Mouse (Mus musculus) liver, embryonic 12.5 days (tissue): ENCODE results near the gene Card10. TPM values are rescaled to one million over a fixed set of nuclear protein-coding genes. Genes with fewer than 3 reads are reported as not detected.
A peak's percentile ranks its signal among the peaks of the same experiment; 100 is the strongest.

Experiments used
- ATAC-seq: fragments of 200-750 bp; cut with Nextera tagmentation; 2 replicates; pipeline ENCODE4 v1.8.0; 2017; ENCODE audit warnings: moderate number of reproducible peaks, mild to moderate bottlenecking, moderate library complexity
- H3K27ac ChIP-seq: fragments of 300-500 bp; sonication (generic); 2 replicates; pipeline ENCODE4 v1.5.1; 2016; ENCODE audit warnings: mild to moderate bottlenecking
- H3K27me3 ChIP-seq: fragments of 300-500 bp; sonication (generic); replicated peaks from 2 replicates; pipeline ENCODE4 v1.6.1; 2016; ENCODE audit warnings: mild to moderate bottlenecking, moderate library complexity
- H3K36me3 ChIP-seq: fragments of 300-500 bp; sonication (generic); 2 replicates; pipeline ENCODE4 v1.6.1; 2016; ENCODE audit warnings: mild to moderate bottlenecking, moderate library complexity
- H3K4me1 ChIP-seq: fragments of 300-500 bp; sonication (generic); 2 replicates; pipeline ENCODE4 v1.6.1; 2016
- H3K4me2 ChIP-seq: fragments of 300-500 bp; sonication (generic); 2 replicates; pipeline ENCODE4 v1.6.1; 2016; ENCODE audit warnings: mild to moderate bottlenecking, moderate library complexity
- H3K4me3 ChIP-seq: fragments of 300-500 bp; sonication (generic); 2 replicates; pipeline ENCODE4 v1.5.1; 2016; ENCODE audit warnings: mild to moderate bottlenecking, moderate library complexity
- H3K9ac ChIP-seq: fragments of 300-500 bp; sonication (generic); 2 replicates; pipeline ENCODE4 v1.6.1; 2016; ENCODE audit warnings: mild to moderate bottlenecking, moderate library complexity
- H3K9me3 ChIP-seq: fragments of 300-500 bp; sonication (generic); replicated peaks from 2 replicates; pipeline ENCODE4 v1.6.1; 2016; ENCODE audit warnings: mild to moderate bottlenecking, moderate library complexity
- WGBS: fragments of 180-500 bp; shearing (Covaris S2); methylation state at CpG from one replicate; pipeline ENCODE4 v1.1.7; 2016; ENCODE audit not compliant: insufficient replicate concordance; 5-methylcytosine and 5-hydroxymethylcytosine counted together
- polyA plus RNA-seq: library from polyadenylated mRNA; unstranded; fragments of >200 nt; fragmentation: Nextera tagmentation; extraction: Ambion mirVana; gene quantifications from 2 replicates; pipeline ENCODE4 v1.2.1, GENCODE M21; 2016

The Card10 gene
- polyA plus RNA-seq, 1 experiment from 2014 or later, result 2.5 TPM

- no peak overlapping the region for H3K4me2 ChIP-seq
Measured at GRCm38 (mm10) chr15:78779690-78780089, 23.2 kb downstream of the Card10 start.

DNA sequence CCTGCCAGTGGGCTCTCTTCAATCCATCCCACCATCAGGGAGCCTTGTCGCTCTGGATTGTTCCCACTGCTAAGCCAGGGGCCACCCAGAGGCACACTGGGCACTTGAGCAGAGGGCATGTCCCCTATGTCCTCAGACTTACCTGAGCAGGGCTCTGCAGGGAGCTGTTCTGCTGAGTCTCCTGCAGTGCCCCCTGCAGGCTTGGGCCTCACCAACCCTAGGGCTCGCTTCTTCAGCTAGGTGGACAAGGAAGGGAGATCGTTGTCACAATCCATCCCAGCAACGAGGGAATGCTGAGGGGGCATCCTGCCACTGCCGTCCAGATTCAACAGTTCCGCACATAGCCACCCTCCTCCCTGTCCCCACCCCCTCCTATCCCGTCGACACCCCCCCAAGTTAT lies 23.6 kb downstream of the Card10 start:
- peak; percentile 22; the same call in 1 of the 2 replicates for ATAC-seq
- H3K27ac ChIP-seq, result peak overlapping the region; percentile 36; the same call in 1 of the 2 replicates
- no peak overlapping the region for H3K9ac ChIP-seq
- WGBS, result 56% methylated on average over 8 of the region's 8 CpGs
- peaks cover 11% of the 10 kb centered on the region for H3K36me3 ChIP-seq
- H3K27me3 ChIP-seq, result no peaks in the 10 kb centered on the region
- H3K4me1 ChIP-seq, result peaks cover 9% of the 10 kb centered on the region
- H3K4me3 ChIP-seq, result no peak overlapping the region
- no peaks in the 10 kb centered on the region for H3K9me3 ChIP-seq
- no peak overlapping the region for H3K4me2 ChIP-seq

More at GRCm38 (mm10) chr15:78779690-78780089, 23.2 kb downstream of the Card10 start:
- peaks cover 11% of the 10 kb centered on the region for H3K36me3 ChIP-seq
- H3K9ac ChIP-seq, result no peak overlapping the region
- WGBS, result 76% methylated on average over 5 of the region's 5 CpGs
- no peaks in the 10 kb centered on the region for H3K9me3 ChIP-seq
- H3K27ac ChIP-seq, result no peak overlapping the region
- H3K4me3 ChIP-seq, result no peak overlapping the region
- no peaks in the 10 kb centered on the region for H3K27me3 ChIP-seq
- peaks cover 9% of the 10 kb centered on the region for H3K4me1 ChIP-seq
- no peak for ATAC-seq

GRCm38 (mm10) chr15:78778077-78778870 lies 24.6 kb downstream of the Card10 start:
- WGBS, result 62% methylated on average over 13 of the region's 15 CpGs
- Histone ChIP-seq H3K27me3 (no peaks in the 10 kb centered on the region), H3K9ac (no peak overlapping the region), H3K9me3 (no peaks in the 10 kb centered on the region), H3K4me3 (no peak overlapping the region), H3K4me1 (peaks cover 19% of the 10 kb centered on the region), H3K4me2 (no peak overlapping the region), H3K27ac (peak overlapping the region; percentile 36; the same call in 1 of the 2 replicates), H3K36me3 (peaks cover 11% of the 10 kb centered on the region)
- ATAC-seq, result no peak

GRCm38 (mm10) chr15:78773290-78773729 lies 29.5 kb downstream of the Card10 start, which contains the start of gene Mfng:
Gene Mfng (minus strand): TSS chr15:78773475.
- Histone ChIP-seq H3K27me3 (no peaks in the 10 kb centered on the region), H3K36me3 (peaks cover 25% of the 10 kb centered on the region), H3K4me1 (peaks cover 35% of the 10 kb centered on the region), H3K4me3 (peak within 1 kb of the TSS; percentile 56), H3K9ac (peak within 1 kb of the TSS; percentile 65), H3K9me3 (no peaks in the 10 kb centered on the region; the same call in 1 of the 2 replicates), H3K4me2 (peak within 1 kb of the TSS; percentile 82), H3K27ac (peak within 1 kb of the TSS; percentile 54)
- WGBS, result 2% methylated on average over 10 of the region's 11 CpGs
- peak; percentile 83 for ATAC-seq

GRCm38 (mm10) chr15:78772856-78773255 lies 30.0 kb downstream of the Card10 start:
- Histone ChIP-seq H3K36me3 (peaks cover 29% of the 10 kb centered on the region), H3K4me3 (peak overlapping the region; percentile 56), H3K9ac (peak overlapping the region; percentile 65), H3K4me2 (peak overlapping the region; percentile 82), H3K4me1 (peaks cover 35% of the 10 kb centered on the region), H3K27ac (peak overlapping the region; percentile 51; the same call in 1 of the 2 replicates), H3K27me3 (no peaks in the 10 kb centered on the region), H3K9me3 (no peaks in the 10 kb centered on the region; the same call in 1 of the 2 replicates)
- 11% methylated on average over 14 of the region's 14 CpGs for WGBS
- ATAC-seq, result no peak

GRCm38 (mm10) chr15:78772368-78772763 lies 30.5 kb downstream of the Card10 start:
- Histone ChIP-seq H3K36me3 (peaks cover 29% of the 10 kb centered on the region), H3K27ac (peak overlapping the region; percentile 54), H3K9me3 (no peaks in the 10 kb centered on the region; the same call in 1 of the 2 replicates), H3K4me3 (peak overlapping the region; percentile 56), H3K9ac (peak overlapping the region; percentile 65; the same call in 1 of the 2 replicates), H3K4me2 (peak overlapping the region; percentile 82), H3K4me1 (peaks cover 35% of the 10 kb centered on the region), H3K27me3 (no peaks in the 10 kb centered on the region)
- 7% methylated on average over 4 of the region's 4 CpGs for WGBS
- ATAC-seq, result peak; percentile 24; the same call in 1 of the 2 replicates

DNA sequence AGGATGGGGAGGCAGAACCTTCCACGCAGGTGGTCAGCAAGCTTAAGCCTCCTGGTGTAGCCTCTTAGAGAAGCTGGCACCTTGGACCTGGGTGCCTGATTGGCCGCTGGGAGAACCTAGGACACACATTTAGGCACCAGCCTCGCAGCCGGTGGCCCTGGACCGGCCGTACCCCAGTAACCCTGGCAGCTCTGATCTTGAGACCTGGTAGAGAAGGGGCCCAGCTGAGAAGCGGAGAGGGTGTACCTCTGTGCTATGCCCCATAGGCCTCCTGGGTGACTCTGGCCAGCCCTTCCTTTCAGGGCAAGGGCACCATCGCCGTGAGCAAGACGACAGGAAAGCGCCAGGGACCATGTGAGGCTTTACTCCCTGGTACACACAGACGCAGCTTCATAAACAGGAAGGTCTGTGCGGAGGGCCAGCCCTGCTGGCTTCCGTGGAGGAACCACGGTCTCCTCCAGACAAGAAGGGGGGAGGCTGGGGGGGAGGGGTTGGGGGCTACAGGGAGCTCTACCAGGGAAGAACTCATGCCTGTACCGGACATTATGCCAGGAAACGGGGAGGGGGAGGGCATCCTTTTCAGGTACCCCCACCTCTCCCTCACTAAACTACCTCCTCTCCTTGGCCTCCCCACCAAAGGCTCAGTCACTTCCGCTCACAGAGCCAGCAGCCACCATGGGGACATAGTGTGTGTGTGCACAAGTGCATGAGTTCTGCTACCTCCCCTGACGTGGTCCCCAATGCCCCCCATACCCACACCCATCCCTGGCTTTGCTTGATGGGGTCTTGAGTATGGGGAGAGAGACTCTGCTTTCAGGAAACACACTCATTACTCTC lies 31.1 kb downstream of the Card10 start:
- Histone ChIP-seq H3K9ac (peak overlapping the region; percentile 65; the same call in 1 of the 2 replicates), H3K9me3 (no peaks in the 10 kb centered on the region; the same call in 1 of the 2 replicates), H3K4me2 (peak overlapping the region; percentile 82), H3K36me3 (peaks cover 32% of the 10 kb centered on the region), H3K27me3 (no peaks in the 10 kb centered on the region), H3K27ac (peak overlapping the region; percentile 54; the same call in 1 of the 2 replicates), H3K4me3 (peak overlapping the region; percentile 56), H3K4me1 (peaks cover 35% of the 10 kb centered on the region)
- 20% methylated on average over 19 of the region's 19 CpGs for WGBS
- ATAC-seq, result no peak

DNA sequence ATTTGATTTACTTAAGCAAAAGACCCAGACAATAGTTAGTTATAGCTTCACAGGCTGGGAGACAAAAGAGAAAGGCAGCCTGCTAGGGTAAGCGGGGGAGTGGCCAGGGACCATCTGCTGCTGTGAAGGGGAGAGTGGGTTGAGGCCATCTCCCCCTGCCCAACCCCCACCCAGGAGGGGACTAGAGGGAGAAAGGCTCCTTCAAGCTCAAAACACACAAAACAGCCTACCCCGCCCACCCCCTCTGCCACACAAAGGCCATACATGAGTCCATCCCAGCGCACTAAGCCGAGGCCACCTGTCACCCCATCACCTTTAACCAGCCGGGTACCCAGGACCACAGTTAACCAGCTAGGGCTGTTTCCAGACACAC lies 31.9 kb downstream of the Card10 start:
- Histone ChIP-seq H3K4me2 (peak overlapping the region; percentile 82), H3K27ac (no peak overlapping the region)

GRCm38 (mm10) chr15:78770234-78770982 lies 32.4 kb downstream of the Card10 start:
- ATAC-seq, result no peak
- H3K4me1 ChIP-seq, result peaks cover 35% of the 10 kb centered on the region
- WGBS, result 60% methylated on average over 9 of the region's 9 CpGs
- H3K4me2 ChIP-seq, result peak overlapping the region; percentile 82
- H3K27me3 ChIP-seq, result no peaks in the 10 kb centered on the region
- H3K36me3 ChIP-seq, result peaks cover 24% of the 10 kb centered on the region
- no peak overlapping the region for H3K27ac ChIP-seq
- no peak overlapping the region for H3K4me3 ChIP-seq
- H3K9me3 ChIP-seq, result no peaks in the 10 kb centered on the region; the same call in 1 of the 2 replicates
- no peak overlapping the region for H3K9ac ChIP-seq

More for the DNA sequence above, 31.9 kb downstream of the Card10 start:
- peaks cover 28% of the 10 kb centered on the region for H3K36me3 ChIP-seq
- no peaks in the 10 kb centered on the region; the same call in 1 of the 2 replicates for H3K9me3 ChIP-seq
- no peak for ATAC-seq
- peaks cover 35% of the 10 kb centered on the region for H3K4me1 ChIP-seq
- no peaks in the 10 kb centered on the region for H3K27me3 ChIP-seq
- H3K4me3 ChIP-seq, result peak overlapping the region; percentile 56
- WGBS, result 57% methylated on average over 5 of the region's 5 CpGs
- no peak overlapping the region for H3K9ac ChIP-seq

DNA sequence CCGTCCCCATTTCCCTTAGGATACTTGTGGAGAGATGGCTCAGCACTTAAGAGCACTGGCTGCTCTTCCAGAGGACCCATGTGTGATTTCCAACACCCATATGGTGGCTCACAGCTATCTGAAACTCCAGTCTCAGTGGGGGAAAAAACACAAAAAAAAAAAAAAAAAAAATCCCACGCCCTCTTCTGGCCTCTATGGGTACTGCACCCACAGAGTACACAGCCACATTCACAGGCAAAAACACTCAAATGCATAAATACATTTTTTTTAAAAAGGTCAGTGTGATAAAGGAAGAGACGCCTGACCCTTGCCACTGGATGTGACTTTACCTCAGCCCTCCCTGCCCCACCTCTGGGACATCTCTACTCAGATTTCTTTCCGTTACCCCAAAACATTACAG lies 33.8 kb downstream of the Card10 start:
- Histone ChIP-seq H3K9me3 (no peaks in the 10 kb centered on the region; the same call in 1 of the 2 replicates), H3K4me2 (no peak overlapping the region), H3K4me1 (peaks cover 33% of the 10 kb centered on the region), H3K36me3 (peaks cover 24% of the 10 kb centered on the region), H3K9ac (no peak overlapping the region), H3K27ac (no peak overlapping the region), H3K4me3 (no peak overlapping the region), H3K27me3 (no peaks in the 10 kb centered on the region)
- ATAC-seq, result no peak
- WGBS, result 70% methylated on average over 4 of the region's 4 CpGs

GRCm38 (mm10) chr15:78763704-78764103 lies 39.1 kb downstream of the Card10 start:
- H3K27me3 ChIP-seq, result no peaks in the 10 kb centered on the region
- H3K4me1 ChIP-seq, result no peaks in the 10 kb centered on the region
- no peak for ATAC-seq
- H3K9me3 ChIP-seq, result no peaks in the 10 kb centered on the region
- peaks cover 14% of the 10 kb centered on the region for H3K36me3 ChIP-seq
- no peak overlapping the region for H3K9ac ChIP-seq
- WGBS, result 82% methylated on average over 5 of the region's 5 CpGs
- H3K27ac ChIP-seq, result no peak overlapping the region
- H3K4me2 ChIP-seq, result no peak overlapping the region
- no peak overlapping the region for H3K4me3 ChIP-seq
